Mouse (Mus musculus) liver, embryonic 12.5 days (tissue): ENCODE data around the gene Msl2. TPM values are rescaled to one million over a fixed set of nuclear protein-coding genes. Genes with fewer than 3 reads are reported as not detected.

ENCODE experiments used
- ATAC-seq: fragments of 200-750 bp; cut with Nextera tagmentation; 2 replicates; pipeline ENCODE4 v1.8.0; 2017; ENCODE audit warnings: moderate number of reproducible peaks, mild to moderate bottlenecking, moderate library complexity
- H3K27ac ChIP-seq: fragments of 300-500 bp; sonication (generic); 2 replicates; pipeline ENCODE4 v1.5.1; 2016; ENCODE audit warnings: mild to moderate bottlenecking
- H3K27me3 ChIP-seq: fragments of 300-500 bp; sonication (generic); replicated peaks from 2 replicates; pipeline ENCODE4 v1.6.1; 2016; ENCODE audit warnings: mild to moderate bottlenecking, moderate library complexity
- H3K36me3 ChIP-seq: fragments of 300-500 bp; sonication (generic); 2 replicates; pipeline ENCODE4 v1.6.1; 2016; ENCODE audit warnings: mild to moderate bottlenecking, moderate library complexity
- H3K4me1 ChIP-seq: fragments of 300-500 bp; sonication (generic); 2 replicates; pipeline ENCODE4 v1.6.1; 2016
- H3K4me2 ChIP-seq: fragments of 300-500 bp; sonication (generic); 2 replicates; pipeline ENCODE4 v1.6.1; 2016; ENCODE audit warnings: mild to moderate bottlenecking, moderate library complexity
- H3K4me3 ChIP-seq: fragments of 300-500 bp; sonication (generic); 2 replicates; pipeline ENCODE4 v1.5.1; 2016; ENCODE audit warnings: mild to moderate bottlenecking, moderate library complexity
- H3K9ac ChIP-seq: fragments of 300-500 bp; sonication (generic); 2 replicates; pipeline ENCODE4 v1.6.1; 2016; ENCODE audit warnings: mild to moderate bottlenecking, moderate library complexity
- H3K9me3 ChIP-seq: fragments of 300-500 bp; sonication (generic); replicated peaks from 2 replicates; pipeline ENCODE4 v1.6.1; 2016; ENCODE audit warnings: mild to moderate bottlenecking, moderate library complexity
- WGBS: fragments of 180-500 bp; shearing (Covaris S2); methylation state at CpG from one replicate; pipeline ENCODE4 v1.1.7; 2016; ENCODE audit not compliant: insufficient replicate concordance; 5-methylcytosine and 5-hydroxymethylcytosine counted together
- polyA plus RNA-seq: library from polyadenylated mRNA; unstranded; fragments of >200 nt; fragmentation: Nextera tagmentation; extraction: Ambion mirVana; gene quantifications from 2 replicates; pipeline ENCODE4 v1.2.1, GENCODE M21; 2016

The Msl2 gene
- 6.2 TPM in 2 replicates for polyA plus RNA-seq

- ATAC-seq: peak; percentile 59; the same call in 1 of the 2 replicates
- H3K4me1 ChIP-seq: peaks cover 32% of the 10 kb centered on the region
- peak within 1 kb of the TSS; percentile 99 for H3K9ac ChIP-seq
- H3K4me2 ChIP-seq: peak within 1 kb of the TSS; percentile 88
- H3K36me3 ChIP-seq: peaks cover 14% of the 10 kb centered on the region
- no peaks in the 10 kb centered on the region for H3K27me3 ChIP-seq
- under 1% methylated on average over 35 of the region's 43 CpGs for WGBS
- peak within 1 kb of the TSS; percentile 98 for H3K4me3 ChIP-seq
- H3K27ac ChIP-seq: peak within 1 kb of the TSS; percentile 99
- H3K9me3 ChIP-seq: no peaks in the 10 kb centered on the region
Measured at GRCm38 (mm10) chr9:101073987-101074331, at the start of gene Msl2. Gene Msl2, plus strand, starts transcription at chr9:101074101.

- Histone ChIP-seq H3K4me1 (peaks cover 36% of the 10 kb centered on the region), H3K9ac (peak overlapping the region; percentile 69), H3K27me3 (no peaks in the 10 kb centered on the region), H3K36me3 (peaks cover 4% of the 10 kb centered on the region; the same call in 1 of the 2 replicates), H3K9me3 (no peaks in the 10 kb centered on the region), H3K4me2 (peak overlapping the region; percentile 84), H3K4me3 (peak overlapping the region; percentile 70), H3K27ac (peak overlapping the region; percentile 86)
- WGBS: 5% methylated on average over 14 of the region's 14 CpGs
- ATAC-seq: no peak
Measured at GRCm38 (mm10) chr9:101033761-101034447, 40.0 kb upstream of the Msl2 start.

GRCm38 (mm10) chr9:101034448-101035098 lies 39.3 kb upstream of the Msl2 start, which contains the start of gene Pccb:
Gene Pccb, minus strand, starts transcription at chr9:101034898.
- no peaks in the 10 kb centered on the region for H3K36me3 ChIP-seq
- peak within 1 kb of the TSS; percentile 84 for H3K4me2 ChIP-seq
- WGBS: under 1% methylated on average over 60 of the region's 61 CpGs
- H3K4me1 ChIP-seq: peaks cover 36% of the 10 kb centered on the region
- H3K27me3 ChIP-seq: no peaks in the 10 kb centered on the region
- no peaks in the 10 kb centered on the region for H3K9me3 ChIP-seq
- peak within 1 kb of the TSS; percentile 69 for H3K9ac ChIP-seq
- peak within 1 kb of the TSS; percentile 70 for H3K4me3 ChIP-seq
- H3K27ac ChIP-seq: peak within 1 kb of the TSS; percentile 86
- ATAC-seq: peak; percentile 99

- Histone ChIP-seq H3K9ac (no peak overlapping the region), H3K36me3 (no peaks in the 10 kb centered on the region), H3K4me3 (no peak overlapping the region), H3K27me3 (no peaks in the 10 kb centered on the region), H3K9me3 (no peaks in the 10 kb centered on the region), H3K27ac (no peak overlapping the region), H3K4me2 (no peak overlapping the region), H3K4me1 (peaks cover 36% of the 10 kb centered on the region)
- 86% methylated on average over 13 of the region's 15 CpGs for WGBS
- ATAC-seq: no peak
Measured at GRCm38 (mm10) chr9:101035836-101036596, 37.9 kb upstream of the Msl2 start.

- no peaks in the 10 kb centered on the region for H3K36me3 ChIP-seq
- WGBS: 34% methylated on average over 2 of the region's 2 CpGs
- peaks cover 36% of the 10 kb centered on the region for H3K4me1 ChIP-seq
- peak overlapping the region; percentile 43 for H3K4me2 ChIP-seq
- ATAC-seq: no peak
- no peaks in the 10 kb centered on the region for H3K9me3 ChIP-seq
- H3K9ac ChIP-seq: no peak overlapping the region
- no peak overlapping the region for H3K27ac ChIP-seq
- H3K4me3 ChIP-seq: no peak overlapping the region
- H3K27me3 ChIP-seq: no peaks in the 10 kb centered on the region
Measured at GRCm38 (mm10) chr9:101036876-101037275, 37.0 kb upstream of the Msl2 start.

GRCm38 (mm10) chr9:101037396-101037795 lies 36.5 kb upstream of the Msl2 start:
- no peak for ATAC-seq
- Histone ChIP-seq H3K4me2 (peak overlapping the region; percentile 43), H3K36me3 (no peaks in the 10 kb centered on the region), H3K4me1 (peaks cover 36% of the 10 kb centered on the region), H3K9ac (0 out of 2 replicates have a peak overlapping the region, but pooled peaks have one; percentile 12), H3K27me3 (no peaks in the 10 kb centered on the region), H3K27ac (no peak overlapping the region), H3K9me3 (no peaks in the 10 kb centered on the region), H3K4me3 (0 out of 2 replicates have a peak overlapping the region, but pooled peaks have one; percentile 4)
- 13% methylated on average over 7 of the region's 7 CpGs for WGBS

- 74% methylated on average over 5 of the region's 5 CpGs for WGBS
- Histone ChIP-seq H3K4me1 (peaks cover 32% of the 10 kb centered on the region), H3K9me3 (no peaks in the 10 kb centered on the region), H3K27me3 (no peaks in the 10 kb centered on the region), H3K4me2 (no peak overlapping the region), H3K36me3 (no peaks in the 10 kb centered on the region), H3K27ac (no peak overlapping the region), H3K9ac (no peak overlapping the region), H3K4me3 (no peak overlapping the region)
- ATAC-seq: no peak
Measured at GRCm38 (mm10) chr9:101038634-101039033, 35.3 kb upstream of the Msl2 start.

- Histone ChIP-seq H3K27me3 (no peaks in the 10 kb centered on the region), H3K4me2 (no peak overlapping the region), H3K4me1 (peaks cover 24% of the 10 kb centered on the region), H3K4me3 (no peak overlapping the region), H3K9ac (no peak overlapping the region), H3K9me3 (no peaks in the 10 kb centered on the region), H3K36me3 (no peaks in the 10 kb centered on the region), H3K27ac (no peak overlapping the region)
- 53% methylated on average over 5 of the region's 5 CpGs for WGBS
- no peak for ATAC-seq
Measured at GRCm38 (mm10) chr9:101041508-101041907, 32.4 kb upstream of the Msl2 start.

- ATAC-seq: no peak
- H3K27ac ChIP-seq: no peak overlapping the region
- H3K4me3 ChIP-seq: no peak overlapping the region
- H3K27me3 ChIP-seq: no peaks in the 10 kb centered on the region
- no peak overlapping the region for H3K9ac ChIP-seq
- H3K4me2 ChIP-seq: no peak overlapping the region
- H3K4me1 ChIP-seq: peaks cover 17% of the 10 kb centered on the region
- H3K9me3 ChIP-seq: no peaks in the 10 kb centered on the region
- WGBS: 62% methylated on average over 9 of the region's 9 CpGs
- H3K36me3 ChIP-seq: no peaks in the 10 kb centered on the region
Measured at GRCm38 (mm10) chr9:101042249-101042648, 31.7 kb upstream of the Msl2 start.

GRCm38 (mm10) chr9:101045710-101046338 lies 28.1 kb upstream of the Msl2 start:
- ATAC-seq: no peak

GRCm38 (mm10) chr9:101052007-101052406 lies 21.9 kb upstream of the Msl2 start:
- no peak for ATAC-seq
- H3K27me3 ChIP-seq: no peaks in the 10 kb centered on the region

More at GRCm38 (mm10) chr9:101045710-101046338, 28.1 kb upstream of the Msl2 start:
- peaks cover 11% of the 10 kb centered on the region; the same call in 1 of the 2 replicates for H3K4me1 ChIP-seq
- H3K9ac ChIP-seq: no peak overlapping the region
- WGBS: 34% methylated on average over 15 of the region's 15 CpGs
- H3K27ac ChIP-seq: no peak overlapping the region
- H3K4me3 ChIP-seq: no peak overlapping the region
- peak overlapping the region; percentile 24 for H3K4me2 ChIP-seq
- no peaks in the 10 kb centered on the region for H3K36me3 ChIP-seq
- no peaks in the 10 kb centered on the region for H3K9me3 ChIP-seq
- no peaks in the 10 kb centered on the region for H3K27me3 ChIP-seq

More at GRCm38 (mm10) chr9:101052007-101052406, 21.9 kb upstream of the Msl2 start:
- Histone ChIP-seq H3K4me3 (no peak overlapping the region), H3K36me3 (no peaks in the 10 kb centered on the region), H3K9me3 (no peaks in the 10 kb centered on the region), H3K4me2 (no peak overlapping the region), H3K4me1 (no peaks in the 10 kb centered on the region), H3K27ac (no peak overlapping the region), H3K9ac (no peak overlapping the region)
- 77% methylated on average over 3 of the region's 3 CpGs for WGBS
